Mouse (Mus musculus) gastrocnemius, postnatal 36 days (tissue): ENCODE data around the gene Gnat1. TPM values are rescaled to one million over a fixed set of nuclear protein-coding genes. Genes with fewer than 3 reads are reported as not detected.

Experiments
- DNase-seq, 2 experiments: peaks; one replicate each; pipeline ENCODE4 v3.0.0; 2022
- intact Hi-C: fragments of 180-260 bp; cut with DNase I; formaldehyde crosslinking; loops from one replicate; pipeline ENCODE4 v1.15.1; 2025
- total RNA-seq, 2 experiments: library from RNA; stranded (reverse); gene quantifications; 2 replicates each; pipeline ENCODE4 v1.2.3; 2021

Gnat1 gene
- total RNA-seq, 2 experiments from 2014 or later: not detected

DNA sequence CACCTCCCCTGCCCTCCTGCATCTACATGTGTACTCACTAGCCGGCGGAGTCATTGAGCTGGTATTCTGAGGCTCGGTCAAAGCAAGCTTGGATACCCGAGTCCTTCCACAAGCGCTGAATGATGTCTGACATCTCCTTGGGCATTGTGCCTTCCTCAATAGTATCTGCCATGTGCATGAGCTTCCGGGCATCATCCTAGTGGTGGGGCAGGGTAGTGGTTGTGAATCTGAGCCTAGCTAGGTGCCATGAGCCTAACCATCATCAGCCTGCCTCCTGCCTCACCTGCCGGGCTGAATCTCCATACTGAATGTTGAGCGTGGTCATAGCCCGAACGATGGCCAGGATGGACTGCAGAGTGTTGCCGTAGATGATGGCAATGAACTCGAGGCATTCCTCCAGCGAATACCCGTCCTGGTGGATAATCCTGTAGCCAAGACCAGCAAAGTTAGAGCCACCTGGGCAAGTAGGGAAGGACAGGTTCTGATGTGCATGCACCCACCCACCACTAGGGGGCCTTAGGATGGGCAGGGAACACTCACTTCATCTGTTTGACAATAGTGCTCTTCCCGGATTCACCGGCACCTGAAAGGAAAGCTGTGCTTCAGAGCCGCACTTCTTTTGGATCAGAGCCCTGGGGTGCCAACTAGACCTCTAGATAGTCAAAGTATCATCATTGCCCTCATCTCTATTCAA lies 2.3 kb downstream of the Gnat1 start:
- intact Hi-C loops: loop anchor here (2.0 kb wide), 1 partner anchor 76 kb away; no protein-coding TSS in a partner anchor
- DNase-seq: no peak

DNA sequence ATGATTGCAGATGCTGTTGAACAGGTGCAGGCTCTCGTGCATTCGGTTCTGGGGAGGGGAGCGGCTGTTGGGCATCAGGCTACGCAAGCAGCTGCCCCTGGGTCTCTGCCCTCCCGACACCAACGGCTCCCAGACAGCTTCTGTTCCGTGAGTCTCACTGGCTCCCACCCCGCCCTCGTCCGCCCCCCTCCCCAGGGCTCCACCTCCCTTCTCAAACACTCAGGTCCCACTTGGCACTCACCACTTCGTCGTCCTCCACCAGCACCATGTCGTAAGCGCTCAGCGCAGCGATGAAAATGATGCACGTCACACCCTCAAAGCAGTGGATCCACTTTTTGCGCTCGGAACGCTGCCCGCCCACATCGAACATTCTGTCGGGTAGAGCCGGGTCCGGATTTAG lies 3.2 kb downstream of the Gnat1 start:
- intact Hi-C loops: loop anchor here (2.0 kb wide), 1 partner anchor 76 kb away; no protein-coding TSS in a partner anchor
- DNase-seq: no peak

DNA sequence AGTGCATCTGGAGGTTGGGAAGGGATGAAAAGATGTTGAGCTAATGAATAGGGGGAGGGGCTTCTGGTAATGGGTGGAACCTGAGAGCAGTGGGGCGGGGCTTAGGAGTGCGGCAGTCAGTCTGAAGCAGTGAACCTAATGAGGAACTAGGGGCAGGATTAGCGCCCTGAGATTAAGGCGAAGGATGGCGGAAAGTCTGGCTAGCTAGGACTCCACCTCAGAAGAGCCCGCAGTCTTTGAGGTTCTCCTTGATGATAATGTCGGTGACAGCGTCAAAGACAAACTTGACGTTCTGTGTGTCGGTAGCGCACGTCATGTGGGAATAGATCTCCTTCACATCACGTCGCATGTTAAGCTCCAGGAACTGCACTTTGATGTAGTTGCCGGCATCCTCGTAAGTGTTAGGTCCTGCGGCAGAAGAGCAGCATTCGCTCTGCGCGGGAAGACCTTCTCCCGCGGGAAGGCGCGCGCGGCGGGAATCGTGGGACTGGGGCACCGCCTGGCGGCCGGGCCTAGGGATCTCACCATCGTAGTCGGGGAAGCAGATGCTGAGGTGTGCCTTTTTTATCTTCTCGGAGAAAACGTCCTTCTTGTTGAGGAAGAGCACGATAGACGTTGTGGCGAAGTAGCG lies 3.7 kb downstream of the Gnat1 start:
- intact Hi-C loops: loop anchor here (1.0 to 2.0 kb wide), 2 partner anchors 30 to 75 kb away; no protein-coding TSS in a partner anchor

DNA sequence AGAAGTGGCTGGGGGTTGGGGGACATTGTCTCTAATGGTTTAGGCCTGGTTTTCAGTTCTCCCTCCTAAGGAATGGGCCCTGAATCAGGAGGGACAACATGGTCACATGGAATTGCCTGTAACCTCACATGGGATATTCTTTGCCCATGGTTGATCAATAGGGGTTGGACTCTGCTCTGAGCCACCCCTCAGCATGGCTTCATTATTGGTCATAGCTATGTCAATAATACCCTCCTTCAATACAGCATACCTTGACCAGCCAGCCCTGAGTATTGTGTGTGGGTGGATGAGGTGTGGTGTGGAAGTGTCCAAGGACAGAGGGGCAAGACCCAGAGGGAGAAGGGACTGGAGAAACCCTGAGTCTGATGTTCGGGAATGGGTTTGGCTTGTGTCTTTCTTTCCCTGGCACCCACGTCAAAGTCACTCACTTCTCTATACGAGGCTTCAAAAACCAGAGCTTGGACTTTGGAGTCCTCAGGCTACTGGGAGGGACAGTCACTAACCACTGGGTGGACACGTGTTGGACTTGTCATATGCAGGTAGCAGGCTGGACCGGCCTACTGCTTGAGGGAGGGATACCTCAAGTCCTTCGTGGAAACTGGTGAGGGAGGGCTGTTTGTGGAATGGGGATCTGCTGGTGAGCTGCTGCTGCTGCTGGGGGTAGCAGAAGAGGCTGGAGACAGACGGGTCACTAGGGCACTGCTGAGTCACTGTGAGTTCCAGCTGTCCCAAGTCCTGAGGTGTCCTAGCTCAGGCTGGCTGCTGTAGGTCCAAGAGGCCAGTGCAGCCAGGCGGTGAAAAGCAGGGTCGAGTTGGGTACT lies 4.7 kb downstream of the Gnat1 start:
- intact Hi-C loops: loop anchor here (1.0 kb wide), 1 partner anchor 30 kb away; no protein-coding TSS in a partner anchor
- DNase-seq: no peak

More for the DNA sequence above, 3.7 kb downstream of the Gnat1 start:
- DNase-seq: peak; percentile 60 to 66

DNA sequence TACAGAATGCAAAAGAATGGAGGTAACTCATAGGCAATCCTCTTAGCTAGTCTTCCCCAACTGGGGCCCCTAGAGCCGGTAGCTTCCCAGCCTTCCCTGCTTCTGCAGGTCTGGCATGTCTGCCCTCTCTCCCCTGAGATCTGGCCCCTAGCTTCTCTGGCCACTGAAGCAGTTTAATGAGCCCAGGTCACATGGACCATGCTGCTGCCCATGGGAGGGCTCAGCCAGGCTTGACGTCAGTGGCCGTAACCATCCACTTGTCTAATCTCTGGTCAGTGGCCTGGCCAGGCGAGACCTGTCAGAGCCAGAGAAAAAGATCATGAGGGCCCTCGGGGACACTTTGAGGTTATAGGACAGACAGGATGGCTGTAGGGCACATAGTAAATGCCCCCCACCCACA lies 9.3 kb downstream of the Gnat1 start:
- intact Hi-C loops: no loop called here

DNA sequence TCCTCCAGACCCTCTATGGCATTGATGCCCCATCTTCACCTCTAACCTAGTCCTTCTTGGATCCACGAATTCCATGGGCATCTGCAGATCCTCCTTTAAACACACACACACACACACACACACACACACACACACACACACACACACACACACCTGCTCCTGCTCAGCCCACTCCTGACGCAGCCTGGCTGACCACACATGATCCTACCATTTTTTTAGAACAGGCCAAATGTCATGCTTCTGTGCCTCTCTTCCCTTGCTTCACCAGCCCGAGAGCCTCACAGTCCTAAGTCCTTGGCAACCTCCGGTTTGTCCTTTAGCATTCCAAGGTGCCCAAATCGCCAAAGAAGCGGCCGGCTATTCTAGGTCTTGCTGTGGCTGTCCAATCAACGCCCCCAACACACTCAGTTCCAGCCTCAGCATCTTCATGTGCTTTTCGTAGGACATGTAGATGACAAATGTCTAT lies 10.0 kb downstream of the Gnat1 start, which contains the start of gene Slc38a3:
Slc38a3 (minus strand) TSS at position 51 of the 466 bp plus-strand sequence.
- intact Hi-C loops: no loop called here
- no peak for DNase-seq

More for the DNA sequence above, 9.3 kb downstream of the Gnat1 start:
- DNase-seq: peak in 1 of 2 experiments; percentile 43

DNA sequence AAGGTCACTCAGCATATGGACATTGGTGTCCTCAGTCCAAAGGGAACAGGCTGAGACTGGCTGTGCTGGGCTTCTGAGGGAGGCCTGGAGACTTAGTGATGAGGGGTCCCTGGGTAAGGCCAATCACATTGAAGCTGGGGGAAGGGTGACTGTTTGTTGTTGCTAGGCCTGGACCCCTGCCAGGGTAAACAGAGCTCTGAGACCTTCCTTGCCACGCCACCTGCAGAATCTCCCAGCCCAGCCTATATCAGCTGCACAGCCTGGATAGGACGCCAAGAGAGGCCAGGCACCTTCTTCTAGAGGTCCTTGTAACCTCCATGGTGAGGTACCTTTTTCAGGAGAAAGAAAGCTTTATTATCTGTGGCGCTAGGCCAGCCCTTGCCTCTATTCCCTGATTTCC lies 10.6 kb downstream of the Gnat1 start:
- intact Hi-C loops: no loop called here
- no peak for DNase-seq

DNA sequence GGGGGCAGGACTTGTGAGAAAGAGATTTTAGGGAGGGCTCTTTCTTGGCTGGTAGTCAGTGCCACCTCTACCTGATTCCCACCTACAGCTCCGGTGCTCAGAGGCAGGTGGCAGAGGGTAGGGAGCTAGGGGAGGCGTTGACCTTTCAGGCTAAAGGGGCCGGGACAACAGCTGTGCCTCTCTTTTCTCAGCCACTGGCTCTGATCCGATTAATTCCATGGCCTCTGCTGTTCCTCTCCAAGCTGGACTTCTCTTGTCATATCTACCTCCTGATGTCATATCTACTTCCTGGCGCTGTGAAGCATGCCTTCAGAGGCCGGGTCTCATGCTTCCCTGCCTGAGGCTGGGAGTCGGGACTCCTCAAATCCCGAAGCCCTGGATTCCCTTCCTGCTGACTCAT lies 11.5 kb downstream of the Gnat1 start:
- intact Hi-C loops: no loop called here
- no peak for DNase-seq

DNA sequence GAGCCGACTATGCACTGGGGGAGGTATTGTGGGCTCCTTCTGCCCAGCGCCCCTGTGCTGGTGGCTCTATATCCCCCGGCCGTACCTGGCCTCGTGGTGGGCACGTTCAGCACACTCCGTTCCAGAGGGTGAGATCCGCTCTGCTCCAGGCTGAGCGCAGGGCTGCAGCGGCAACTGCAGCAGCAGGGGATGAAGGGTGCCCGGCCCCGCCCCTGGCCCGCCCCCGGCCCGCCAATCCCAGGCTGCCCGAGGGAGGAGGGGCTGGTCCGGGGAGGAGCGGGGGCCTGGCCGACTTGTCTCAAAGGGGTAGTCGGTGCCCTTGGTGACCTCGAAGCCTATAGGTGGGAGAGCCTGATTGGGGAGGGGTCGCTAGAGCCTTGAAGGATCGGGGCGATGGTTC lies 12.3 kb downstream of the Gnat1 start:
- intact Hi-C loops: no loop called here
- DNase-seq: peak; percentile 58 to 73

DNA sequence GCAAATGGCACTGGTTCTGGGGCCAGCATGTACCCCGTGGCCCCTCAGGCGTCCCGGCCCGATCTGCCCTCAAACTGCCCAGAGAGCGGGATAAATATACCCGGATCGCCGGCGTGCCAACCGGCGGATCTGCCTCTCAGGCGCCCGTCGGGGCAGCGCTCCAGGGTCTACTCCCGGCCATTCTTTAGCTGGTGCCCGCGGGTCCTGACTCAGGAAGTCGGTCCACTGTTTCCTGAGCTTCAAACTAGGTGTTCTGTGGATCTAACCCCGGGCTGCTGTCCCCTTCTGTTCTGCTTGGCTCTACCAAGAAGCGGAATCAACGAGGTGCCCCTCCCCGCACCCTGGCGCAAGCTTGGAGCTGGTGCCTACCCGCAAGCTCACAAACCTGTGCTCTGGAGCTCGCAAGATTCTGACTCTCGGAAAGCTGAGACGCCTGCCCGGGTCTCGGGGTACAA lies 12.7 kb downstream of the Gnat1 start:
- DNase-seq: peak; percentile 54 to 55
- intact Hi-C loops: no loop called here

DNA sequence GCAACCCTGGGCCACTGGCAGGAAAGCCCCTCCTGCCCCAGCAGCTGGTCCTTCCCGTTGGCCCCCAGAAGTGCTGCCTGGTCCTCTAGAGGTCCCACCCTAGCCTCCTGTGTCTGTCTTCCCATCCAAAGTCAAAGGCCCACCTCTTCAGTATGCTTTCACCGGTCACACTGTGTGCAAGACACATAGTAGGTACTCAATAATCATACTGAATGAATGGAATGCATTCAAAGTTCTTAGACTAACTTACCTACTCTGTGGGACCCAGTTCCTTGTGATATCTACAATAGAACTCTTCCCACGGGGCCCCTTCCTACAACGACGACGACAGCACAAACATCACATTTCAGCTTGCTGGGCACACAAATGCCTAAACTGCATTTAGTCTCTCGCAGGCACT lies 14.2 kb downstream of the Gnat1 start:
- intact Hi-C loops: no loop called here
- DNase-seq: no peak

DNA sequence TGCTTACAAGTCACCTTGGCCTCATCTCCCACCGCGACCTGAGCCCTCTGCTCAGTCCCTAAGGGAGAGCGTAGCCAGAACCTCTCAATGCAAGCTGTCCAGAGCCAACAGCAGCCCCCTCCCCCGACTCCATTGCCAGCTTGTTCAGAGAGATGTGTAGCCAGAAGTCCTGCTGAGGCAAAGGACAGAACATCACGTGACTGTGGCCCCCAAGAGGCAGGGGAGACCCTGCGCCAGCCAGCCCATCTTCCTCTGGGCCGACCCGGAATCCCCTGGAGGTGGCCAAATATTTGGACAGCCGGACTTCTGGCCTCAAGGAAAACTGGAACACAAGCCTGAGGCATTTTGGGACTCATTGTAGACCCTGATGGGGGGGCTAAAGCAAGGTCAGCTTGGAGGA lies 16.0 kb downstream of the Gnat1 start:
- DNase-seq: no peak
- intact Hi-C loops: no loop called here

DNA sequence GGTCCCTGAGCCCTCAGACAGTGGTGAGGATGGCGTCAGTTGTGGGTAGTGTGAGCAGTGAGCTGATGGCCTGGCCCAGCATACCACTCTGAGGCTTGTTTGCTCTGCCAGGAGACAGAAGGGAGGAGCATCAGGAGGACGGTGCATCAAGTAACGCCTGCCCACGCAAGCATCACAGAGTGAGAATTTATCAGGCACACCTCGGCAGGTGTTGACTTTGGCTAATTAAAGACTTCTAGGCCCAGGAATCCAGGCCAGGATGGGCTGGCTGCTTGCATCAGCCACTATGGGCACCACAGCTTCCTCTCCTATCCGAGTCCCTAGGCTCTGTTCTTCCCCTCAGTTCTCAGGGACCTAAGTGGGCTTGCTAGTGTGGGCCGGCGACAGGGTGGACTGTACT lies 17.2 kb downstream of the Gnat1 start:
- intact Hi-C loops: no loop called here
- DNase-seq: no peak

DNA sequence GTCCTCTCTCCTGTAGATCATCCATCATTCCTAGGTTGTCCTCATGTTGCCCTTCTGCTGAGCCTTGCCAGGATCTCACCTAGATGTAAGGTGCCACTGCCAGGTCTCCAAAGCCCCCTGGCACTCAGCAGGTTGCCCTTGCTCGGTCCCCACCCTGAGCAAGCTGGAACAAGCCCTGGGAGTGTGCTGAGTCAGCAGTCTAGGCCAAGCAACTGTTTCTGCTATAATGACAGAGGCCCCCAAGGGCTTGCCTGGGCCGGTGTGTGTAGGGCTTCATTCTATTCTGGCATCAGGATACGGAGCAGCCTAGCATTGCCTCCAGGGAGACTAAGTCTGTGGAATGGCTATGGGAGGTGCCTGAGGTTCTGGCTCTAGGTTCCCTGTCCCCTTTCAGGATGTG lies 18.7 kb downstream of the Gnat1 start:
- no peak for DNase-seq
- intact Hi-C loops: no loop called here

DNA sequence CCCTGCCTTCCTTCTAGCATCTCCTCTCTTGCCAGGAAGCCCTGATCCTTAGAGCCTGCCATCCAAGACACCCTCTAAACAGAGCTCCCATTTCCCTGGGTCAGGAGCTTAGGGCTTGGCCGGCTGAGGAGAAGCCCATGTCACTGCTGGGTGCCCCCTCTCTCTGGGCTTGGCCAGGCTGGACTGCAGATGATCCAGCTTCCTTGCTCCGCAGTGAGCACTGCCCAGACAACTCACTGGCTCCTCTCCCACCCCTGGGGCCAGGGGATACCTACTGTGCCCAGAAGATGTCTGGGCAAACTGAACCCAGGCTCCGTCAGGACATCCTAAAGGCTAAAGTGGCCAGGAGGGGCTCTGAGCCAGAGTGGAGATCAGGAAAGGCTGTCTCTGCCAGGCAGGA lies 19.6 kb downstream of the Gnat1 start:
- DNase-seq: no peak

DNA sequence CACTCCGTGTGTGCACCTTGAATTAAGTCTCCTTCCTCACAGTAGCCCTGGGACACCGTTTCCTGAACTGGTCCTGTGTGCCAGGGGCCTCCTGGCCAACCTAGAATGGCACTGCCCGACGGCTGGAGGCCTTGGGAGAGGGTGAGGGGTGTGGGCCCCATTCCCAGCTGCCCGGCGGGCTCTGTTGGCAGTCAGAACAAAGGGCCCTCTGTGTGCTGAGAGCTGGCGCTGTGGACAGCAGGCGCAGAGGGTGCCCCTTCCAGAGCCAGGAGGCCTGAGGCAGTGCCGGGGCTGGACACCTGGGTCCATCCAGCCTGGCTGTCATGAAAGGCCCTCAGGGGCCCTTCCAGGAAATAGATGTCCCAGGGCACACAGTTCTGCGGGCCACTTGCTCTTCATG lies 20.0 kb downstream of the Gnat1 start:
- DNase-seq: no peak
- intact Hi-C loops: no loop called here

More for the DNA sequence above, 19.6 kb downstream of the Gnat1 start:
- intact Hi-C loops: no loop called here

DNA sequence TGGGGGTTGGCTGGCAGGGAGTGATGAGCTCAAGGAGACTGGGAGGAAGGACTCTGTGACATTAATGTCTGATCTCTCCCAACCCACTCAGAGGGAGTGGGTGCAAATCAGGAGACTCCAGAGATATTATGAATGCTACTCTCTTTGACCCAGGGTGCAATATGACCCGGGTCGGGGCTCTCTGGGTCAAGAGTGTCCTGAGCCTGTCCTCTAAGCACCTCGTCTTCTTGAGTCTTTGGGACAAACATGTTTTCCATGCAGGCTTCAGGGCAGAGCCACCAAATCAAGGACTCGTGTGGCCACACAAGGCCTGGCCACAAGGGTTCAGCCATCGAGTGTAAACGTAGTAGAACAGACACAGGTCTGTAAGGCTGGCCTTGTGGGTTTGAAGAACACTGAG lies 21.4 kb downstream of the Gnat1 start:
- intact Hi-C loops: no loop called here
- DNase-seq: no peak

DNA sequence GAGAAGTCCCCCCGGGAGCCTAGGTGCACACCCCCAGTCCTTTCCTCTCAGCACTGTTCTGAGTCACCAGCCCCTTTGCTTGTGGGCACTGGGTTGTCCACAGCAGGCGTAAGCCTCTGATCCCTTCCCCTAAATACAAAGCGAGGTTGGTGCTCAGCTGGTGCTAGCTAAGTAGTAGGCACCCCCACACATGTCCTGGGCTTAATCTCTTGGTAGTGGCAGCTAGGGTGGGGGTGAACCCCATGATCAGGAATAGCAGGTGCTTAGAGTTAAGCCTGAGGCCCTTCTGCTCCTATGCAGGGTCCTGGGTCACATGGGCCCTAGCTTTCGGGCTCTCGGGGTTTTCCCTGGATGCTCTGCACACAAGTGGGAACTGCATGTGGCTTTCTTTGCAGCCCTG lies 22.4 kb downstream of the Gnat1 start:
- DNase-seq: no peak
- intact Hi-C loops: no loop called here

DNA sequence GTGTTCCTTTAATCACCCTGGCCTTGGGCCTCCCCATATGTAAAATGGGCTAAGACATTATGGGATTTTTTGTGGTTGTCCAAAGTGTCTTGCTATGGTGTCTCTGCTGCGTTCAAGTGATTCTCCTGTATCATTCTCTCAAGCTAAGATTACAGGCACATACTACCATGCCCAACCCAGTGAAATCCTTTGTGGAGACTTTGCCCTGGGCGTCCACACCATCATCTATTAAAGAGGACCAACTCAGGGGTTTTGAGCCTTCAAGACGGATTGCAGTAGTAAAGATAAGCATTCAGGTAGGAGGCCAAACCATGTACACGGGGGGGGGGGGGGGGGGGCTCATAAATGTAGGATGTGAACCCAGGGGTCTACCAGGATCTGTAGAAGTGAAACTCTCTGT lies 24.9 kb downstream of the Gnat1 start:
- intact Hi-C loops: no loop called here

DNA sequence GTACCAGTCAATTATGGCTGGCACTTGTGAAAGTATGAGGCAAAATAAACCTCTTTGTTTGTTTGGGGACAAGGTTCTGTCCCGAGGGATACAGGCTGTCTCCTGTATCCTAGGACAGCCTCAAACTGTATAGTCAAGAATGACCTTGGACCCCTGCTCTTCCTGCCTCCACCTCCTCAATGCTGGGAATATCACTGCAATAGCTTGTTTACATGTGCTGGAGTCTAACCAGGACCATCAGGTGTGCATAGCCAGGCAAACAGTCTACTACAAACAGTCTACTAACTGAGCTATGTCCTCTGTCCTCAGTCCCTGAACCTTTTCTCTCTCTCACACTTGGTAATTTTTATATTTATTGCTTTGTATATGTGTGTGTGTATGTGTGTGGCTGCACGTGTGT lies 26.0 kb downstream of the Gnat1 start:
- no peak for DNase-seq
- intact Hi-C loops: no loop called here

More for the DNA sequence above, 24.9 kb downstream of the Gnat1 start:
- DNase-seq: no peak
